Mouse (Mus musculus): ENCODE results near the gene Mad1l1. TPM values are rescaled to one million over a fixed set of nuclear protein-coding genes. Genes with fewer than 3 reads are reported as not detected.
A peak's percentile ranks its signal among the peaks of the same experiment; 100 is the strongest.

Mad1l1 gene
- total and polyA plus RNA-seq, 3 experiments, result 40.5 to 65.2 TPM; not detected in 1

GRCm38 (mm10) chr5:140217083-140217482, 104.3 kb downstream of the Mad1l1 start:
- H3K27me3 ChIP-seq (ENCODE audit: control insufficient read depth in 1 of 2, insufficient read depth in 2 of 2, low read length in 2 of 2), result no peaks in the 10 kb centered on the region
- no peaks in the 10 kb centered on the region for H3K79me2 ChIP-seq (ENCODE audit: control insufficient read depth, insufficient read depth, low read length, poor library complexity)
- H3K27ac ChIP-seq (ENCODE audit: control insufficient read depth, low read depth, low read length), result no peak overlapping the region
- H3K4me3 ChIP-seq (ENCODE audit: control insufficient read depth in 1 of 2, insufficient read depth in 1 of 2, low read depth in 2 of 2, low read length in 2 of 2), result no peak overlapping the region
- H3K4me1 ChIP-seq (ENCODE audit: control insufficient read depth in 1 of 2, insufficient read depth in 2 of 2, low read length in 2 of 2), result no peaks in the 10 kb centered on the region; a peak in 1 of 4 replicates
- no peaks in the 10 kb centered on the region for H3K9me3 ChIP-seq (replicated peaks; ENCODE audit: insufficient read depth, low read length)
- no peaks in the 10 kb centered on the region; a peak in 1 of 4 replicates for H3K36me3 ChIP-seq (ENCODE audit: control insufficient read depth in 1 of 2, insufficient read depth in 2 of 2, low read length in 2 of 2)
- DNase-seq (ENCODE audit: low read depth, low spot score), result no peak
- TF ChIP-seq EP300 (IDR thresholded peaks at IDR 0.05; ENCODE audit: low read depth in 1 of 2, low read length in 2 of 2), result 0 out of 4 replicates have a peak, but pooled peaks of 1 of the 2 experiments have one; percentile 8
- TF ChIP-seq TAL1 (IDR thresholded peaks at IDR 0.05; ENCODE audit: low read length), result peak; percentile 5; the same call in 1 of the 2 replicates
- no peak for TF ChIP-seq HCFC1 (IDR thresholded peaks at IDR 0.05; ENCODE audit: low read depth, low read length)
- TF ChIP-seq TCF12 (IDR thresholded peaks at IDR 0.05; ENCODE audit: low read depth, low read length), result peak; percentile 30; the same call in 1 of the 2 replicates
- H3K9ac ChIP-seq (ENCODE audit: control insufficient read depth, low read depth, low read length, poor library complexity, severe bottlenecking), result no peak overlapping the region

- Histone ChIP-seq H3K27me3 (ENCODE audit: control insufficient read depth in 1 of 2, insufficient read depth in 2 of 2, low read length in 2 of 2) (no peaks in the 10 kb centered on the region), H3K79me2 (ENCODE audit: control insufficient read depth, insufficient read depth, low read length, poor library complexity) (no peaks in the 10 kb centered on the region), H3K9ac (ENCODE audit: control insufficient read depth, low read depth, low read length, poor library complexity, severe bottlenecking) (no peak overlapping the region), H3K4me1 (ENCODE audit: control insufficient read depth in 1 of 2, insufficient read depth in 2 of 2, low read length in 2 of 2) (no peaks in the 10 kb centered on the region; a peak in 1 of 4 replicates), H3K27ac (ENCODE audit: control insufficient read depth, low read depth, low read length) (no peak overlapping the region), H3K4me3 (ENCODE audit: control insufficient read depth in 1 of 2, insufficient read depth in 1 of 2, low read depth in 2 of 2, low read length in 2 of 2) (no peak overlapping the region), H3K9me3 (replicated peaks; ENCODE audit: insufficient read depth, low read length) (no peaks in the 10 kb centered on the region), H3K36me3 (ENCODE audit: control insufficient read depth in 1 of 2, insufficient read depth in 2 of 2, low read length in 2 of 2) (no peaks in the 10 kb centered on the region; a peak in 1 of 4 replicates)
- TF ChIP-seq ELF1 (IDR thresholded peaks at IDR 0.05; ENCODE audit: low read depth, low read length) (no peak), MAZ (IDR thresholded peaks at IDR 0.05; ENCODE audit: low read depth, low read length) (no peak), ETS1 (IDR thresholded peaks at IDR 0.05; ENCODE audit: low read depth, low read length) (no peak), UBTF (IDR thresholded peaks at IDR 0.05; ENCODE audit: borderline replicate concordance, insufficient read depth, low read depth, low read length) (no peak), USF2 (IDR thresholded peaks at IDR 0.05; ENCODE audit: borderline replicate concordance in 1 of 2, insufficient read depth in 1 of 2, low read depth in 1 of 2, low read length in 2 of 2) (no peak), EP300 (IDR thresholded peaks at IDR 0.05; ENCODE audit: low read depth in 1 of 2, low read length in 2 of 2) (no peak), POLR2AphosphoS5 (IDR thresholded peaks at IDR 0.05; ENCODE audit: borderline replicate concordance, low read depth, low read length) (no peak), MAX (IDR thresholded peaks at IDR 0.05; ENCODE audit: low read length) (no peak), CHD1 (IDR thresholded peaks at IDR 0.05; ENCODE audit: low read depth, low read length) (no peak), KAT2A (conservative IDR thresholded peaks at IDR 0.05; ENCODE audit: low read depth, low read length) (no peak), HCFC1 (IDR thresholded peaks at IDR 0.05; ENCODE audit: low read depth, low read length) (no peak)
- DNase-seq (ENCODE audit: low read depth, low spot score), result no peak
These were observed 105.8 kb downstream of the Mad1l1 start for GRCm38 (mm10) chr5:140215471-140216087.

Data from MEL (cell line).